Mouse (Mus musculus): ENCODE data around the gene Pom121l2. TPM values are rescaled to one million over a fixed set of nuclear protein-coding genes. Genes with fewer than 3 reads are reported as not detected.
"Not testable (repeated sequence)": the region's sequence is repeated elsewhere in the genome, so short reads cannot be mapped to it uniquely, and the experiment has no call there.

Gene Pom121l2
- total RNA-seq, 2 experiments from 2014 or later = 0.18 TPM; not detected in 1

DNA sequence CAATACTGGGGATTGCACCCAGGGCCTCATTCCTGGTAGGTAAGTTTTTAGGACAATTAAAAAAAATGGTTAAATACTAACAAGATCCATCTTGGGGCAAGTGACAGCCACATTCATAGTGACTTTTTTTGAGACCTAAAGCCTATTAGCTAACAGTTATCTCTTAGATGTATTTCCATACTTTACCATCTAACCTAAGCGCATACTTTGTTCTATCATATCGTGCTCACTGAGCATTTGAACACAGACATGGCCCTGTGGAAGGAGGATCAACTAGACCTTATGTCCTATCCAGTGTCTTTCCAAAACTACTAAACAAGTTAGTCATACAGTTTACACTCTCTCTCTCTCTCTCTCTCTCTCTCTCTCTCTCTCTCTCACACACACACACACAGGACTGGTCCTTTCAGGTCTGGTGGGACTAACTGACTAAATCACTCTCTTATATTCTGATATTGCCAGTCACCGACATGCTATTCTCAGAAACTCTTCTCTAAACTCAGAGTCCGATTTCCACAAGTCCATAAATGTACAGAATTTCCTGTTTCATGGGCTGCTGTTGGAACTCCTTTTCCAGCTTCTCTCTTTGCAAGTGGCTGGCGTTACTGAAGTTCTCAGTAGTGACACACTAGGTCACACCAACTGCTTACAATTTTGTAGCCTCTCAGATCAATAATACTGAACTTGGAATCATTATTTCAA lies 52.9 kb downstream of the Pom121l2 start:
- no peak for TF ChIP-seq CTCF (conservative IDR thresholded peaks at IDR 0.05)
- H3K4me3 ChIP-seq = no peak overlapping the region
- no peak for DNase-seq (ENCODE audit: low spot score in 2 of 2)
- no peak overlapping the region for H3K27ac ChIP-seq

DNA sequence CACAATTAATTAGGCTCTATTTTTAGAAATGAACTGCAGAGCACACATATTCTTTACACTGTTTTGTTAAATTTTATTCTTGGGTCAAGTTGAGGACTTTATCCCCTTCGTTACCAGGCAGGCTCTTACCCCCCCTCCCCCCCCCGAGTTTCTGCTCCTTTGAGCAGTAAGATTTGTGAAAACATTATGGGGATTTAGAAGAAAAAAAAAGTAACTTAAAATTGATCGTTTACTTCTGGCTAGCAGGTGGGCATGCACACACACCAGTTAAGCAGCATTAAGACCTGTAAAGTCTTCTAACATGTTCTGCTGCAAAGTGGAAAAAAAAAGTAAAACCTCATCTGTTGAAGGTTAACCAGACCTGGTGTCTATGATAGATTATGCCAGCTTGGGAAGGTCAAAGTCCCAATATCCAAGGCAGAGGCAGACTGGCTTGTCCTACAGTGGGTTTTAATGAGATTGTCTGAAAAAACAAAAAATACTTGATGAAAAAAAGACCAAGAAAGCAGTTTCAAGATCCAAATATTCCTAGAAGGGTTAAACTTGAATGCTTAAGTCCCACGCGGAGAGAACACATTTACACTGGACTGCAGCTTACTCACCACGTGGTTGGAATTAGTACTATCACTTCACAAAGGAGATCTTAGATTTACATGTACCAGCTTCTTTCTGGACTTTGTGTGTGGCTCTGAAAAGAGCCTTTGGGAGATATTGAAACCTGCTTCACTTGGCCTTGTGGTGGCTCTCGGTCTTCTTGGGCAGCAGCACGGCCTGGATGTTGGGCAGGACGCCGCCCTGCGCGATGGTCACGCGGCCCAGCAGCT lies 53.7 kb downstream of the Pom121l2 start:
- TF ChIP-seq CTCF (conservative IDR thresholded peaks at IDR 0.05) = no peak
- DNase-seq (ENCODE audit: low spot score in 2 of 2) = no peak
- peak overlapping the region; percentile 36; the same call in 1 of the 2 replicates for H3K4me3 ChIP-seq
- H3K27ac ChIP-seq = no peak overlapping the region

DNA sequence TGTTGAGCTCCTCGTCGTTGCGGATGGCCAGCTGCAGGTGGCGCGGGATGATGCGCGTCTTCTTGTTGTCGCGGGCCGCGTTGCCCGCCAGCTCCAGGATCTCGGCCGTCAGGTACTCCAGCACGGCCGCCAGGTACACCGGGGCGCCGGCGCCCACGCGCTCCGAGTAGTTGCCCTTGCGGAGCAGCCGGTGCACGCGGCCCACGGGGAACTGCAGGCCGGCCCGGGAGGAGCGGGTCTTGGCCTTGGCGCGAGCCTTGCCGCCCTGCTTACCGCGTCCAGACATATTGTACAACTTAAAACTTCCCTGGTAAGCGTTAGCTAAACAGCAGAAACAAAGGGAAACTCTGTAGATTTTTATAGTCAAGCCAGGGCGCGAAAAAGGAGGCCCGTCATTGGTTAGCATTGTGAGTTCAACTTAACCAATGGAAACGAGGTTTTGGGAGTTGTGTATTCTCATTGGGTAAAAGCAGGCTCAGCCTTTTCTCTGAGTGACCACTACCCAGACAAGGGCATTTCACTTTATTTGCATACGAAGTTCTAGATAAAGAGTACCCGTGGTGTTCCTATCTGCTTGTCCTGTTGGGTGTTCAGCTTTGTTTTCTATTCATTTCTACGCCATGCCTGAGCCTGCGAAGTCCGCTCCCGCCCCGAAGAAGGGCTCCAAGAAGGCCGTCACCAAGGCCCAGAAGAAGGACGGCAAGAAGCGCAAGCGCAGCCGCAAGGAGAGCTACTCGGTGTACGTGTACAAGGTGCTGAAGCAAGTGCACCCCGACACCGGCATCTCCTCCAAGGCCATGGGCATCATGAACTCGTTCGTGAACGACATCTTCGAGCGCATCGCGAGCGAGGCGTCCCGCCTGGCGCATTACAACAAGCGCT lies 54.5 kb downstream of the Pom121l2 start, which contains the start of the genes Hist1h2ah and Hist1h2bk:
Gene Hist1h2ah, minus strand, starts transcription at position 302 of the 882 bp plus-strand sequence.
Gene Hist1h2bk, plus strand, starts transcription at position 604 of the 882 bp plus-strand sequence.
- DNase-seq (ENCODE audit: low spot score in 2 of 2) = peak; percentile 79 to 92
- peak within 1 kb of the TSS; percentile 51 for H3K4me3 ChIP-seq
- H3K27ac ChIP-seq = not testable (repeated sequence)

DNA sequence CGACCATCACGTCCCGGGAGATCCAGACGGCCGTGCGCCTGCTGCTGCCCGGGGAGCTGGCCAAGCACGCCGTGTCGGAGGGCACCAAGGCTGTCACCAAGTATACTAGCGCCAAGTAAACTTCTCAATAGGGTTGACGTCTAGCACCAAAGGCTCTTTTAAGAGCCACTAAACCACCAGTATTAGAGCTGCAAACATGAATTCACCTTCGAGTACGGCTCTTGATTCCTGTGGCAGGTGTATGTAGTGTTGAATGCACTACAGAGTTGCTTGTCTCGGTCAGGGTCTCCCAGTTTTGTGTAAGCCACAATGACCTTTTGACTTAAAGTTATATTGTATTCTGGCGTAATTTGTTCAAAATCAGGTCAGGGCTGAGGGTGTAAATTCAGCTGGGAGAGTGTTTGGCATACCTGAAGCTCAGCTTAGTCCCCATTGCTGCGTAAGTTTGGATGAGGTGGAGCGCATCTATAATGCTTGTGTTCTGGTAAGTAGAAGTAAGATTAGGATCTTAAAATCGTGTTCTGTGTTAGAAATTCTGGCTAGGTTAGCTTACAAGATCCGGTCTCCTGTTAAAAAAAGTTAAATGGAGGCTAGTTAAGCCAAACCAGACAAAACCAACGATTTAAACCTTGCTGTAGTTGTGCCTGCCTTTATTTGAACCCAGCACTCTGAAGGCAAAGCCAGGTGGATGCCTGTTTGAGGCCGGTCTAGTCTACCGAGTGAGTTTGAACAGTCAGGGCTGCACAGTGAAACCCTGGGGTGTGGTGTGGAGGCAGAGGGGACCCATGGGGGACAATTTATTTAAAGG lies 55.4 kb downstream of the Pom121l2 start:
- Histone ChIP-seq H3K4me3 (peak overlapping the region; percentile 43), H3K27ac (no peak overlapping the region)
- TF ChIP-seq CTCF (conservative IDR thresholded peaks at IDR 0.05) = no peak
- no peak for DNase-seq (ENCODE audit: low spot score in 2 of 2)

DNA sequence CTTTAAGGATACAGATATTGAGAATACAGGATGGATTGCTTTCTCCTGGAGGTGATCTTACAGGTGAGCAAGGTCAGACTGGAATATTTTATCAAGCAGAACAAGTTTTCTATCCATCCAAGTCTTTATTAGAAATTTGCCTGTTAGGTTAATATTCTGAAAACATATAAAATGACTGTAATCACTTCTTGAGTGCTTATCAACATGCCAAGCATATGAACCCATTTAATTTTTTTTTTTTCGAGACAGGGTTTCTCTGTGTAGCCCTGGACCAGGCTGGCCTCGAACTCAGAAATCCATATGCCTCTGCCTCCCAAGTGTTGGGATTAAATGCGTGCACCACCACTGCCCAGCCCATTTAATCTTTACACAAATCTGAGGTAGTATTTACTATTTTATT lies 56.0 kb downstream of the Pom121l2 start:
- no peak for TF ChIP-seq CTCF (conservative IDR thresholded peaks at IDR 0.05)
- Histone ChIP-seq H3K27ac (no peak overlapping the region), H3K4me3 (no peak overlapping the region)
- no peak for DNase-seq (ENCODE audit: low spot score in 2 of 2)

DNA sequence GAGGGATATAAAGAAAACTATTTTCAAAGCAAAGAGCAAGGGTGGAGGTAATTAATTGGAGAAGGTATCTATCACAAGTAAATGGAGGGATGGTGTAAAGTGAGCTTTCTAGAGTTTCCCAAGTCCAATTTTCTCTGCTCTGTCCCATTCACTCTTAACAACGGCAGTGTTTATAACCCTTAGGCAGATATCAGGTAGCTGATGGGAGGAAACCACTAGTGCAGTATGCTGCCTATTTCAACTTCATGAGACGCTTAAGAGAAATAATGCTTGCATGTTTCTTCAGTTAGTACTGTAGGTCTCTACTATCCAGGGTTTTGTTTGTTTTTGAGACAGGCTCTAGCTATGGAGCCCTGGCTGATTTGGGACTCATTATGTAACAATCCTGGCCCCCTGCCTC lies 56.4 kb downstream of the Pom121l2 start:
- DNase-seq (ENCODE audit: low spot score in 2 of 2) = no peak
- no peak for TF ChIP-seq CTCF (conservative IDR thresholded peaks at IDR 0.05)
- Histone ChIP-seq H3K27ac (no peak overlapping the region), H3K4me3 (no peak overlapping the region)

Small RNAs within 50 kb of the gene (microRNA-seq; reads per million reads assigned to microRNA genes)
- 0 reads per million in 2 experiments for gene Gm44390

Other genes with a start within 250 kb of the Pom121l2 start
- gene Hist1h4j, start 246.1 kb upstream of the Pom121l2 start, total RNA-seq (2021) = 10 to 100 TPM; 16.7 to 19.3 TPM
- gene Hist1h4k, start 230.7 kb upstream of the Pom121l2 start, total RNA-seq (2021) = 100 to 1,000 TPM; 269 to 298 TPM
- gene Hist1h2ak, start 227.4 kb upstream of the Pom121l2 start, total RNA-seq (2021) = 10 to 100 TPM; 15.1 TPM
- gene Hist1h2bn, start 227.1 kb upstream of the Pom121l2 start, total RNA-seq (2021) = 1 to 10 TPM; 8.3 to 9.4 TPM
- 1 to 10 TPM; 6.3 to 8.1 TPM for gene Hist1h1b, start 200.6 kb upstream of the Pom121l2 start, total RNA-seq (2021)
- gene Hist1h3i, start 197.8 kb upstream of the Pom121l2 start, total RNA-seq (2021) = 10 to 100 TPM; 61.0 to 71.7 TPM
- 1 to 10 TPM in 1 of 2 experiments, not detected in 1; 2.8 TPM for gene Hist1h2an, start 194.0 kb upstream of the Pom121l2 start, total RNA-seq (2021)
- 1 to 10 TPM; 6.8 to 8.1 TPM for gene Hist1h2bp, start 193.7 kb upstream of the Pom121l2 start, total RNA-seq (2021)
- gene Hist1h2bq, start 171.0 kb upstream of the Pom121l2 start, total RNA-seq (2021) = 10 to 100 TPM; 39.6 to 42.1 TPM
- 10 to 100 TPM; 30.7 to 36.0 TPM for gene Hist1h2ao, start 170.7 kb upstream of the Pom121l2 start, total RNA-seq (2021)
- gene Hist1h4m, start 169.4 kb upstream of the Pom121l2 start, total RNA-seq (2021) = 100 to 1,000 TPM; 247 to 254 TPM
- 10 to 100 TPM; 26.5 to 46.4 TPM for gene Hist1h4n, start 149.0 kb upstream of the Pom121l2 start, total RNA-seq (2021)
- gene Hist1h2ap, start 147.7 kb upstream of the Pom121l2 start, total RNA-seq (2021) = 10 to 100 TPM; 11.3 to 15.9 TPM
- gene Hist1h2br, start 147.5 kb upstream of the Pom121l2 start, total RNA-seq (2021) = 10 to 100 TPM; 38.6 to 42.0 TPM
- gene Zfp184, start 36.1 kb upstream of the Pom121l2 start, total RNA-seq (2021) = 1 to 10 TPM; 3.5 to 4.6 TPM
- gene Prss16, start 28.5 kb downstream of the Pom121l2 start, total RNA-seq (2021) = under 1 TPM; 0.32 to 0.51 TPM
- gene Hist1h2ah, start 54.4 kb downstream of the Pom121l2 start, total RNA-seq (2021) = 10 to 100 TPM; 12.5 to 17.0 TPM
- gene Hist1h2bk, start 54.7 kb downstream of the Pom121l2 start, total RNA-seq (2021) = 10 to 100 TPM; 23.5 to 24.4 TPM
- 10 to 100 TPM; 64.2 to 71.7 TPM for gene Hist1h4i, start 60.2 kb downstream of the Pom121l2 start, total RNA-seq (2021)
- gene Hist1h2ag, start 61.8 kb downstream of the Pom121l2 start, total RNA-seq (2021) = 10 to 100 TPM; 16.5 to 20.6 TPM
- gene Hist1h2bj, start 62.0 kb downstream of the Pom121l2 start, total RNA-seq (2021) = 10 to 100 TPM; 12.9 to 15.9 TPM
- gene Vmn1r188, start 103.2 kb downstream of the Pom121l2 start, total RNA-seq (2021) = not detected
- not detected for gene Vmn1r189, start 124.6 kb downstream of the Pom121l2 start, total RNA-seq (2021)
- gene Vmn1r191, start 202.8 kb downstream of the Pom121l2 start, total RNA-seq (2021) = not detected
- gene Vmn1r192, start 209.9 kb downstream of the Pom121l2 start, total RNA-seq (2021) = not detected
- gene Vmn1r193, start 242.0 kb downstream of the Pom121l2 start, total RNA-seq (2021) = not detected

Data from layer of hippocampus, adult 2 months (tissue).